Mouse (Mus musculus) right cerebral cortex, adult 2 months (tissue): ENCODE data around the gene Zfp444.
"Not testable (repeated sequence)": the region's sequence is repeated elsewhere in the genome, so short reads cannot be mapped to it uniquely, and the experiment has no call there.

Experiments
- DNase-seq, 2 experiments: peaks; one replicate each; pipeline ENCODE4 v3.0.0; 2021 to 2022; ENCODE audit warnings: low spot score in 2 of 2

Gene Zfp444

DNA sequence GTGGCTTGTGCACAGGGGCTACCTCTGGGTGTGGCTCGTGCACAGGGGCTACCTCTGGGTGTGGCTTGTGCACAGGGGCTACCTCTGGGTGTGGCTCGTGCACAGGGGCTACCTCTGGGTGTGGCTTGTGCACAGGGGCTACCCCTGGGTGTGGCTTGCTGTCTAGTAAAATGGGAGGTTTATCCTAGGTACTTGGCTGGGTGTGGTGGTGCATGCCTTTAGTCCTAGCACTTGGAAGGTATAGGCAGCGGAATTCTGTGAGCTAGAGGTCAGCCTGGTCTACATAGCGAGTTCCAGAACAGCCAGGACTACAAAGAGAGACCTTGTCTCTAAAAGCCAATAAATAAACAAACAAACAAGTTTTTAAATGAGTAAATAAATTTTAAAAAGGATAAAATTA lies 42.7 kb downstream of the Zfp444 start:
- not testable (repeated sequence) for DNase-seq

DNA sequence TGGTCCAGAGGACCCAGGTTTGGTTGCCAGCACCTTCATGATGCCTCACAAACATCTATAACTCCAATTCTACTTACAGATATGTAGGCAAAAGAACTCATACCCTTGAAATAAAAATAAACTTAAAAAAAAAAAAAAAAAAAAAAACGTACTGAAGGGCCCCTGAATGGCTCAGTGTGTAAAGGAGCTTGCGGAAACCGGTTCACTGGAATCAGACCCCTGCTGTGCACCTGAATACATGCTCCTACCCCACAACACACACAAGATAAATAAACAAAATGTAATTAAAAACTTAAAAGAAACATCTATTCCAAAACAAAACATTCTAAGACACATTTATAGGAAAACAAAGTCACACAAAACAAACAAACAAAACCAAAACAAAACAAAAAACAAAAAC lies 48.1 kb downstream of the Zfp444 start:
- DNase-seq: no peak

DNA sequence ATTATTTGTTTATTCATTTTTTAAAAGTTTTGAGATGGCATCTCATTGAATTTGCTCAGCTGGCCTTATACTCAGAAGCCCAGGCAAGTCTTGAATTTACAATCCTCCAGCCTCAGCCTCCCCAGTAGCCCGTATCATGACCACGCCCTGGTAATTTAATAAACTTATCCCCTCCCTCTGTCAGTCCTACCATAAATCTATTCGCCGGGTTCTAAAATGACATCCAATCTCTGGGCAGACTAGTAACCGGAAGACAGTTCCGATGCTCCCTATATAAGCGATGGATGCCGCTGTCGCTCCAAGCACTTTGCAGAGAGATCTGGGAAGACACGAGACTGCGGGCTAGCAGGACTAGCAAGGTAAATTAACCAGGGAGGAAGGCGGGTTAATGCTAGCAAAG lies 50.0 kb downstream of the Zfp444 start, which contains the start of gene Zscan5b:
Gene Zscan5b, plus strand, starts transcription at position 301 of the 400 bp plus-strand sequence.
- DNase-seq: no peak

DNA sequence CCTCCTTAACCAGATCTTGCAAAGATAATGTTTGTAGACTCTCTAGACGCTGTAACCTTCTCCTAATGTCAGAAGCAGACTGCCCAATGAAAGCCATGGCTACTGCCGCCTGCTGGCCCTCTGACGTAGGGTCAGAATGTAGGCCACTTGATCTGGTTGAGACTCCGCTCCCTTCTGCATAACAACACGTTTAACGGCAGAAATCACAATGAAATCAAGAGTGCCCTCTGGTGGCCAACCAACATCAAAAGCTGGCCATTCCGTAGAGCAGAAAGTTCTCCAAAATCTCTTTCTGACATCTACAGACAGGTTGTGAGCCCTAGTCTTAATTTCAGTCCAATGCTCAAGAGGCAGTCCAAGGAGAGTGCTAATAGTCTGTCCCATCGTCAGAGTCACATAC lies 56.5 kb downstream of the Zfp444 start:
- peak in 1 of 2 experiments; percentile 1 for DNase-seq

DNA sequence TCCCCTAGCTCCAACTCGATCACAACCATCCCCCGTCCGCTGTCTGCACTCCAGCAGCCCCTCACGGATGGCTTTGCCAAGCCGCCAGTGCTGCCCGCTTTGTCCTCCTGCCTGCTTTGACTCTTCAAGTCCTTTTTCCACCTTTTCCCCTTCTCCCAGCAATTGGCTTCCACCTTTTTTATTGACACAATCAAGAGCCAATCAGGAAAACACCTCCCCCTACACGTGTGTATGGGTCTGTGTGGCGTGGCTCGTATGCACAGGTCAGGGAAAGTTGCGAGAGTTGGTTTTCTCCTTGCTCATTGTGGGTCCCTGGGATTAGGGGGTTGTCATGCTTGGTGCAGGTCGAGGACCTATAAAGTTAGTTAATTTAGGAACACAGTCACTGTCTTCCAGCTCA lies 67.8 kb downstream of the Zfp444 start:
- no peak for DNase-seq

DNA sequence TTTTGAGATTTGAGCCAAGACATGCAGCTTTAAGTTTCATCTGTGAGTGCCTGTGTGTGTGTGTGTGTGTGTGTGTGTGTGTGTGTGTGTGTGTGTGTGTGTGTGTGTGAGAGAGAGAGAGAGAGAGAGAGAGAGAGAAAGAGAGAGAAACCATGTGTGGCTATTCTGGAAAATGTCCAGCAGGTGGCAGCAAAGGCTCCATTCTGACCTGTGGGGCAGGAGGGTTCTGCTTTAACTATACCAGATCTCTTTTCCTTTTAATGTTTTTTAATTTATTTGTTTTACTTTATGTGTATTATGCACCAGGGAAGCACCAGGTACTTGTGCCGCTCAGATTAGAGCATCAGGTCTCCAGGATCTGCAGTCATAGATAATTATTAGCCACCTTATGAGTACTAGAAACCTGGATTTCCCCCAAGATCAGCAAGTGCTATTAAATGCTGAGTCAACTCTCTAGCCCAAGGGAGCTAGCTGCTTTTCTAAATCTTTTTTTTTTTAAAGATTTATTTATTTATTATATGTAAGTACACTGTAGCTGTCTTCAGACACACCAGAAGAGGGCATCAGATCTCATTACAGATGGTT lies 68.9 kb downstream of the Zfp444 start:
- peak; percentile 13 to 29 for DNase-seq
